In the genomic region with DNA sequence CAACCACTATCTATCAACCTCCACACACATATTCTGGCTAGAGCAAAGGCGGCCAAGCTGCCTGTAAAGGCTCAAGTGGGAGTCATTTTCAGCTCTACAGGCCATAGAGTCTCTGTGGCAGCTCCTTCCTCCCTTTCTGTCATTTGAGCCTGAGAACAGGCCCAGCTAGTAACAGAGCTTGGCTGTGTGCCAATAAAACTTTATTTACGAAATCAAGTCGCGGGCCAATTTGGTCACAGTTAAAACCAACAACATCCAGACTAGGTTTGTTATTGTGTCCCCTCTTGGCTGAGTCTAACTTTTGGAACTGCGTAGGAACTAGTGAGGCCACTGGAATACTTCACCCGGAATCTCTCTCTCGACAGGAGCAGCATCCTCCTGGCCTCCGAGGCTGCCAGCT, we compare ENCODE assay signal across 15 mouse cellular contexts. TPM values are rescaled to one million over a fixed set of nuclear protein-coding genes. Genes with fewer than 3 reads are reported as not detected.
DNase-seq lines count a peak whose midpoint lies in the region; ATAC-seq and TF ChIP-seq lines count a peak whose summit lies in the region.
"Had no signal": no experiment of that assay in that cellular context is flagged by ENCODE, and none has a peak within 500 bp of the region (broad histone marks: within the 10 kb centered on the region; RNA-seq: fewer than 3 reads in every experiment).

No protein-coding gene starts in this region.

- peak; percentile 21 for DNase-seq in kidney, adult 2 months
- DNase-seq in kidney, adult 8-10 months = no peak
- peak; percentile 19 for DNase-seq in MEL (ENCODE audit: low read depth, low spot score)
- DNase-seq in cerebellum, postnatal 25 days = no peak
- no peak for DNase-seq in layer of hippocampus, adult 18-20 months (ENCODE audit: low spot score in 2 of 2)
- DNase-seq: adrenal gland, adult 2 months; B cell, adult 2 months; cerebellum, adult 18-20 months; right cerebral cortex, postnatal 4 days had no signal

- ATAC-seq in forebrain, embryonic 13.5 days = no peak
- no peak for ATAC-seq in forebrain, embryonic 12.5 days (ENCODE audit: low FRiP score)
- peak; percentile 70; the same call in 1 of the 2 replicates for ATAC-seq in lung, embryonic 15.5 days (ENCODE audit: borderline replicate concordance, extremely low read depth, low FRiP score, low TSS enrichment)

- 63% methylated on average over 8 of the region's 8 CpGs for WGBS in forebrain, embryonic 13.5 days
- 78% methylated on average over 8 of the region's 8 CpGs for WGBS in forebrain, embryonic 12.5 days
- WGBS in kidney, adult 2 months = 38% methylated on average over 8 of the region's 8 CpGs
- 23% methylated on average over 8 of the region's 8 CpGs for WGBS in lung, embryonic 15.5 days

- H3K4me1 ChIP-seq in forebrain, embryonic 13.5 days = peaks cover 22% of the 10 kb centered on the region
- H3K4me1 ChIP-seq in forebrain, embryonic 12.5 days = peaks cover 10% of the 10 kb centered on the region; the same call in 1 of the 2 replicates
- no peaks in the 10 kb centered on the region for H3K4me1 ChIP-seq in kidney, adult 2 months (ENCODE audit: control insufficient read depth, insufficient read depth, low read length)
- H3K4me1 ChIP-seq in MEL (ENCODE audit: control insufficient read depth in 1 of 2, insufficient read depth in 2 of 2, low read length in 2 of 2) = no peaks in the 10 kb centered on the region
- peaks cover 20% of the 10 kb centered on the region for H3K4me1 ChIP-seq in lung, embryonic 15.5 days

- H3K4me2 ChIP-seq in forebrain, embryonic 13.5 days = no peak overlapping the region
- H3K4me2 ChIP-seq in forebrain, embryonic 12.5 days = no peak overlapping the region
- no peak overlapping the region for H3K4me2 ChIP-seq in lung, embryonic 15.5 days

- H3K4me3 ChIP-seq in forebrain, embryonic 13.5 days = no peak overlapping the region
- no peak overlapping the region for H3K4me3 ChIP-seq in forebrain, embryonic 12.5 days (replicated peaks)
- H3K4me3 ChIP-seq in kidney, adult 2 months (ENCODE audit: insufficient read depth, low read depth, low read length) = no peak overlapping the region
- no peak overlapping the region for H3K4me3 ChIP-seq in MEL (ENCODE audit: control insufficient read depth in 1 of 2, insufficient read depth in 1 of 2, low read depth in 2 of 2, low read length in 2 of 2)
- no peak overlapping the region for H3K4me3 ChIP-seq in lung, embryonic 15.5 days

- H3K9me3 ChIP-seq in forebrain, embryonic 13.5 days (replicated peaks) = no peaks in the 10 kb centered on the region
- no peaks in the 10 kb centered on the region for H3K9me3 ChIP-seq in forebrain, embryonic 12.5 days
- H3K9me3 ChIP-seq in MEL (replicated peaks; ENCODE audit: insufficient read depth, low read length) = no peaks in the 10 kb centered on the region
- H3K9me3 ChIP-seq in lung, embryonic 15.5 days = no peaks in the 10 kb centered on the region

- no peaks in the 10 kb centered on the region for H3K79me2 ChIP-seq in MEL (ENCODE audit: control insufficient read depth, insufficient read depth, low read length, poor library complexity)

- TF ChIP-seq CTCF in kidney, adult 2 months (conservative IDR thresholded peaks at IDR 0.05; ENCODE audit: insufficient read depth, insufficient read length, low read depth, low read length) = no peak
- TF ChIP-seq CTCF in MEL (IDR thresholded peaks at IDR 0.05 in 2 of 3, conservative IDR thresholded peaks at IDR 0.05 in 1 of 3; ENCODE audit: control insufficient read depth in 1 of 3, insufficient read depth in 1 of 3, low read depth in 2 of 3, low read length in 3 of 3, poor library complexity in 1 of 3, severe bottlenecking in 1 of 3) = no peak

- H3K36me3 ChIP-seq in forebrain, embryonic 13.5 days (ENCODE audit: poor library complexity, severe bottlenecking) = peaks cover 21% of the 10 kb centered on the region
- peaks cover 15% of the 10 kb centered on the region for H3K36me3 ChIP-seq in forebrain, embryonic 12.5 days (replicated peaks)
- no peaks in the 10 kb centered on the region for H3K36me3 ChIP-seq in kidney, adult 2 months (ENCODE audit: control insufficient read depth, insufficient read depth, low read length)
- H3K36me3 ChIP-seq in MEL (ENCODE audit: control insufficient read depth in 1 of 2, insufficient read depth in 2 of 2, low read length in 2 of 2) = peaks cover 0 to 4% of the 10 kb centered on the region in 2 experiments; a peak in 3 of 4 replicates
- H3K36me3 ChIP-seq in lung, embryonic 15.5 days = peaks cover 15% of the 10 kb centered on the region

- H3K27me3 ChIP-seq in forebrain, embryonic 13.5 days = no peaks in the 10 kb centered on the region
- peaks cover 7% of the 10 kb centered on the region; the same call in 1 of the 2 replicates for H3K27me3 ChIP-seq in forebrain, embryonic 12.5 days
- H3K27me3 ChIP-seq in kidney, adult 2 months (replicated peaks; ENCODE audit: control insufficient read depth, insufficient read depth, low read length) = no peaks in the 10 kb centered on the region
- no peaks in the 10 kb centered on the region for H3K27me3 ChIP-seq in MEL (ENCODE audit: control insufficient read depth in 1 of 2, insufficient read depth in 2 of 2, low read length in 2 of 2)
- H3K27me3 ChIP-seq in lung, embryonic 15.5 days = no peaks in the 10 kb centered on the region

- no peak overlapping the region for H3K9ac ChIP-seq in forebrain, embryonic 13.5 days
- no peak overlapping the region for H3K9ac ChIP-seq in forebrain, embryonic 12.5 days
- H3K9ac ChIP-seq in MEL (ENCODE audit: control insufficient read depth, low read depth, low read length, poor library complexity, severe bottlenecking) = no peak overlapping the region
- H3K9ac ChIP-seq in lung, embryonic 15.5 days = no peak overlapping the region

- 0 out of 2 replicates have a peak overlapping the region, but pooled peaks have one; percentile 15 for H3K27ac ChIP-seq in forebrain, embryonic 13.5 days
- H3K27ac ChIP-seq in forebrain, embryonic 12.5 days = no peak overlapping the region
- no peak overlapping the region for H3K27ac ChIP-seq in kidney, adult 2 months (ENCODE audit: insufficient read depth, low read depth, low read length)
- H3K27ac ChIP-seq in MEL (ENCODE audit: control insufficient read depth, low read depth, low read length) = no peak overlapping the region
- peak overlapping the region; percentile 77 for H3K27ac ChIP-seq in lung, embryonic 15.5 days

- no peak for TF ChIP-seq POLR2A in kidney, adult 2 months (IDR thresholded peaks at IDR 0.05; ENCODE audit: low read depth, low read length)
- no peak for TF ChIP-seq POLR2A in MEL (IDR thresholded peaks at IDR 0.05; ENCODE audit: control insufficient read depth in 1 of 2, insufficient read depth in 1 of 2, low read depth in 1 of 2, low read length in 2 of 2, poor library complexity in 1 of 2)

- no peak for TF ChIP-seq EP300 in MEL (IDR thresholded peaks at IDR 0.05; ENCODE audit: low read depth in 1 of 2, low read length in 2 of 2)

- TF ChIP-seq RAD21 in MEL (IDR thresholded peaks at IDR 0.05; ENCODE audit: low read depth, low read length) = no peak

TF ChIP-seq in MEL, 35 proteins besides CTCF, POLR2A, EP300 and RAD21:
- TF ChIP-seq E2F4 (IDR thresholded peaks at IDR 0.05; ENCODE audit: borderline replicate concordance, low read depth, low read length) (no peak), POLR2AphosphoS2 (IDR thresholded peaks at IDR 0.05; ENCODE audit: low read length) (peak; percentile 16; the same call in 1 of the 2 replicates)

RNA-seq across cellular contexts. Expression of a gene that starts 1.3 kb away (rescaled TPM):
- 0.76 and 0.98 TPM in 2 replicates for polyA plus RNA-seq in forebrain, embryonic 13.5 days (2015; fragmentation: Nextera tagmentation; extraction: Ambion mirVana)
- polyA plus RNA-seq in forebrain, embryonic 12.5 days (2016; fragmentation: Nextera tagmentation; extraction: Ambion mirVana) = 0.38 and 0.81 TPM in 2 replicates
- polyA plus RNA-seq in kidney, adult 2 months (2012; rRNA removed) = 0.33 TPM in 1 of 2 replicates, not detected in the other
- 0.31 TPM in 1 of 2 replicates, not detected in the other for total RNA-seq in MEL (2012; rRNA removed)
- polyA plus RNA-seq in MEL (2012; ENCODE audit: insufficient read depth in 1 of 2, insufficient read length in 2 of 2, low read depth in 1 of 2, low replicate concordance in 2 of 2, missing spikeins in 1 of 2) = under 1 TPM in 1 of 2 experiments, not detected in 1; 0.65 TPM
- polyA plus RNA-seq in lung, embryonic 15.5 days (2015; fragmentation: Nextera tagmentation; extraction: Ambion mirVana) = 0.30 TPM in 1 of 2 replicates, not detected in the other
- total RNA-seq in layer of hippocampus, adult 18-20 months (2021) = under 1 TPM in 1 of 2 experiments, not detected in 1; 0.50 TPM
- total RNA-seq: adrenal gland, adult 2 months; left cerebral cortex, adult 8-10 months had no signal

RNA-seq across cellular contexts. Expression of a gene that starts 15.2 kb away (rescaled TPM):
- polyA plus RNA-seq in forebrain, embryonic 13.5 days (2015; fragmentation: Nextera tagmentation; extraction: Ambion mirVana) = 1.6 and 2.4 TPM in 2 replicates
- 2.1 and 2.2 TPM in 2 replicates for polyA plus RNA-seq in forebrain, embryonic 12.5 days (2016; fragmentation: Nextera tagmentation; extraction: Ambion mirVana)
- polyA plus RNA-seq in kidney, adult 2 months (2012; rRNA removed) = 0.04 TPM in 1 of 2 replicates, not detected in the other
- total RNA-seq in MEL (2012; rRNA removed) = 0.15 TPM in 1 of 2 replicates, not detected in the other
- polyA plus RNA-seq in MEL (2012; ENCODE audit: insufficient read depth in 1 of 2, insufficient read length in 2 of 2, low read depth in 1 of 2, low replicate concordance in 2 of 2, missing spikeins in 1 of 2) = under 1 TPM in 1 of 2 experiments, not detected in 1; 0.22 TPM
- 1.5 and 1.7 TPM in 2 replicates for polyA plus RNA-seq in lung, embryonic 15.5 days (2015; fragmentation: Nextera tagmentation; extraction: Ambion mirVana)
- not detected for total RNA-seq in layer of hippocampus, adult 18-20 months (2021)
- total RNA-seq: adrenal gland, adult 2 months; gastrocnemius, adult 18-20 months; left cerebral cortex, adult 8-10 months; monocyte, adult 5-6 weeks had no signal
- polyA plus RNA-seq: adrenal gland, adult 2 months had no signal

RNA-seq across cellular contexts. Expression of a gene that starts 33.2 kb away (rescaled TPM):
- 99.2 and 99.3 TPM in 2 replicates for polyA plus RNA-seq in forebrain, embryonic 13.5 days (2015; fragmentation: Nextera tagmentation; extraction: Ambion mirVana)
- 86.9 and 93.5 TPM in 2 replicates for polyA plus RNA-seq in forebrain, embryonic 12.5 days (2016; fragmentation: Nextera tagmentation; extraction: Ambion mirVana)
- polyA plus RNA-seq in kidney, adult 2 months (2012; rRNA removed) = 37.7 and 39.9 TPM in 2 replicates
- total RNA-seq in MEL (2012; rRNA removed) = 59.2 and 68.2 TPM in 2 replicates
- 10 to 100 TPM in 1 of 2 experiments, not detected in 1; 81.5 TPM for polyA plus RNA-seq in MEL (2012; ENCODE audit: insufficient read depth in 1 of 2, insufficient read length in 2 of 2, low read depth in 1 of 2, low replicate concordance in 2 of 2, missing spikeins in 1 of 2)
- 73.0 and 79.0 TPM in 2 replicates for polyA plus RNA-seq in lung, embryonic 15.5 days (2015; fragmentation: Nextera tagmentation; extraction: Ambion mirVana)
- 10 to 100 TPM; 67.7 to 72.2 TPM for total RNA-seq in layer of hippocampus, adult 18-20 months (2021)

Comparison
In these comparisons a context has a peak if more than half of its experiments do, and no peak if none do; other contexts are left out.
1. H3K27ac ChIP-seq: peak in forebrain, embryonic 13.5 days (single experiment) and lung, embryonic 15.5 days (single experiment); none in forebrain, embryonic 12.5 days (single experiment), kidney, adult 2 months (single experiment) and MEL (single experiment).
2. DNase-seq: peak in kidney, adult 2 months (single experiment) and MEL (single experiment); none in kidney, adult 8-10 months (0 of 2), cerebellum, postnatal 25 days (0 of 2) and layer of hippocampus, adult 18-20 months (0 of 2).